Mouse (Mus musculus) layer of hippocampus, postnatal 10 days (tissue): Measurements from ENCODE around the gene Abca13. TPM values are rescaled to one million over a fixed set of nuclear protein-coding genes. Genes with fewer than 3 reads are reported as not detected.

ENCODE experiments used
- DNase-seq, 2 experiments: peaks; one replicate each; pipeline ENCODE4 v3.0.0; 2021; ENCODE audit warnings: low spot score in 2 of 2
- total RNA-seq, 2 experiments: library from RNA; stranded (reverse); gene quantifications; 2 replicates each; pipeline ENCODE4 v1.2.3; 2021

Gene Abca13
- total RNA-seq, 2 experiments from 2014 or later, result 0.09 TPM

- DNase-seq, result no peak
Observed at GRCm38 (mm10) chr11:9647991-9648390, 456.2 kb downstream of the Abca13 start.

GRCm38 (mm10) chr11:9666648-9667255, 475.0 kb downstream of the Abca13 start:
- no peak for DNase-seq

GRCm38 (mm10) chr11:9669430-9669829, 477.7 kb downstream of the Abca13 start:
- no peak for DNase-seq

- no peak for DNase-seq
Observed at GRCm38 (mm10) chr11:9684952-9685351, 493.2 kb downstream of the Abca13 start.

- no peak for DNase-seq
Observed at GRCm38 (mm10) chr11:9705190-9705589, 513.4 kb downstream of the Abca13 start.

GRCm38 (mm10) chr11:9727810-9728490, 536.2 kb downstream of the Abca13 start:
- DNase-seq, result no peak

GRCm38 (mm10) chr11:9731300-9731699, 539.6 kb downstream of the Abca13 start:
- DNase-seq, result no peak

Other genes starting within 250 kb of the Abca13 start
- under 1 TPM; 0.05 to 0.16 TPM for gene Pkd1l1, start 218.7 kb upstream of the Abca13 start, total RNA-seq
- gene Hus1, start 180.8 kb upstream of the Abca13 start, total RNA-seq, result 10 to 100 TPM; 12.4 to 13.2 TPM
- 1 to 10 TPM; 1.4 to 1.8 TPM for gene Gm11992, start 143.3 kb upstream of the Abca13 start, total RNA-seq
- gene Sun3, start 143.0 kb upstream of the Abca13 start, total RNA-seq, result under 1 TPM in 1 of 2 experiments, not detected in 1; 0.59 TPM
- 1 to 10 TPM; 2.2 to 2.3 TPM for gene Upp1, start 73.8 kb upstream of the Abca13 start, total RNA-seq